Mouse (Mus musculus) intestine, embryonic 15.5 days (tissue): ENCODE results near the gene Mapkbp1. TPM values are rescaled to one million over a fixed set of nuclear protein-coding genes. Genes with fewer than 3 reads are reported as not detected.
A peak's percentile ranks its signal among the peaks of the same experiment; 100 is the strongest.

ENCODE experiments used
- ATAC-seq: fragments of 200-750 bp; cut with Nextera tagmentation; 2 replicates; pipeline ENCODE4 v1.8.0; 2017; ENCODE audit warnings: moderate TSS enrichment, moderate library complexity
- H3K27ac ChIP-seq: fragments of 300-500 bp; sonication (generic); 2 replicates; pipeline ENCODE4 v1.5.1; 2015; ENCODE audit warnings: mild to moderate bottlenecking, inconsistent platforms
- H3K27me3 ChIP-seq: fragments of 300-500 bp; sonication (generic); replicated peaks from 2 replicates; pipeline ENCODE4 v1.6.1; 2015; ENCODE audit warnings: inconsistent platforms
- H3K36me3 ChIP-seq: fragments of 300-500 bp; sonication (generic); 2 replicates; pipeline ENCODE4 v1.6.1; 2015; ENCODE audit warnings: inconsistent platforms
- H3K4me1 ChIP-seq: fragments of 300-500 bp; sonication (generic); replicated peaks from 2 replicates; pipeline ENCODE4 v1.6.1; 2015; ENCODE audit warnings: inconsistent platforms
- H3K4me2 ChIP-seq: fragments of 300-500 bp; sonication (generic); replicated peaks from 2 replicates; pipeline ENCODE4 v1.6.1; 2015; ENCODE audit warnings: mild to moderate bottlenecking, inconsistent platforms
- H3K4me3 ChIP-seq: fragments of 300-500 bp; sonication (generic); replicated peaks from 2 replicates; pipeline ENCODE4 v1.5.1; 2015; ENCODE audit warnings: inconsistent platforms
- H3K9ac ChIP-seq: fragments of 300-500 bp; sonication (generic); 2 replicates; pipeline ENCODE4 v1.6.1; 2015; ENCODE audit warnings: inconsistent platforms
- H3K9me3 ChIP-seq: fragments of 300-500 bp; sonication (generic); 2 replicates; pipeline ENCODE4 v1.6.1; 2016; ENCODE audit warnings: inconsistent platforms
- WGBS: fragments of 180-500 bp; shearing (Covaris S2); methylation state at CpG from one replicate; pipeline ENCODE4 v1.1.7; 2015; 5-methylcytosine and 5-hydroxymethylcytosine counted together
- polyA plus RNA-seq: library from polyadenylated mRNA; unstranded; fragments of >200 nt; fragmentation: Nextera tagmentation; extraction: Ambion mirVana; gene quantifications from 2 replicates; pipeline ENCODE4 v1.2.1, GENCODE M21; 2015

Mapkbp1 gene
- polyA plus RNA-seq = 2.2 TPM in 2 replicates

DNA sequence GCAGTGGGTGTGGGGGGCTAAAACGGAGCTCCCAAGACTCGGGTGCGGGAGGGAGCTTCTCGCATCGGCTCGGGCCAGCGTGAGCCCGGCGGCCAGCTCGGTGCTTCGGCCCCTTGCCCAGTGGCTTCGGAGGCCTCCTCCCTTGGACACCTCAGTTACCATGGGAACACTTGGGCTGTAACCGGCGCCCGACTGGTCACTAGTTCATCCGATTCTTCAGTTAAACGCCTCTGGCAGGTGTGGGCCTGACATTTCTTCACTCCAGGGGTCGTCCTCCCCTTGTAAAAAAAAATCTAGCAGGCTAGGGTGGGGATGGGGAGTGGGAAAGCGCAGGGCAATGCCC is at the start of gene Mapkbp1:
Mapkbp1 (plus strand) TSS at position 163 of the 343 bp plus-strand sequence.
- no peaks in the 10 kb centered on the region for H3K27me3 ChIP-seq
- 0% methylated on average over 19 of the region's 19 CpGs for WGBS
- peak within 1 kb of the TSS; percentile 81 for H3K4me3 ChIP-seq
- peak within 1 kb of the TSS; percentile 90 for H3K9ac ChIP-seq
- H3K36me3 ChIP-seq = no peaks in the 10 kb centered on the region
- H3K4me1 ChIP-seq = peaks cover 7% of the 10 kb centered on the region; the same call in 1 of the 2 replicates
- H3K9me3 ChIP-seq = no peaks in the 10 kb centered on the region
- peak; percentile 80 for ATAC-seq
- H3K27ac ChIP-seq = peak within 1 kb of the TSS; percentile 77
- H3K4me2 ChIP-seq = peak within 1 kb of the TSS; percentile 71

DNA sequence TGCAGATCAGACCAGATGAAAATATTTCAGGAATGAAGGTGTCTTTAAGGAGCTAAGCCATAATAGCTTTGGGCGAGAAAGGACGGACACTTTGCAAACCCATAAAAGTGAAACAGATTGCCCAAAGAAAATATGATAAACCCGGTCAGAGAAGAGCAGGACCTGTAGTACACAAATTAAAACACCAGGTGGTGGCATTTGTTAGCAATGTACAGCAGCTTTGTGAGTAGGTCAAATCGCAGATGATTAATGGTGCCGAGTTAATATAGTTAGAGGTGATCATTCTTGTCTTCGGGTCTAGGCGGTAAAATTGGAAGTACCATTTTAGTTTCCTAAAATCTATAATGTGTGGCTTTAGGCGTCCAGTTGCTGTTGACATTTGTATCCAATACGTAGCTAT is 1.9 kb upstream of the Mapkbp1 start:
- no peak overlapping the region for H3K4me2 ChIP-seq

DNA sequence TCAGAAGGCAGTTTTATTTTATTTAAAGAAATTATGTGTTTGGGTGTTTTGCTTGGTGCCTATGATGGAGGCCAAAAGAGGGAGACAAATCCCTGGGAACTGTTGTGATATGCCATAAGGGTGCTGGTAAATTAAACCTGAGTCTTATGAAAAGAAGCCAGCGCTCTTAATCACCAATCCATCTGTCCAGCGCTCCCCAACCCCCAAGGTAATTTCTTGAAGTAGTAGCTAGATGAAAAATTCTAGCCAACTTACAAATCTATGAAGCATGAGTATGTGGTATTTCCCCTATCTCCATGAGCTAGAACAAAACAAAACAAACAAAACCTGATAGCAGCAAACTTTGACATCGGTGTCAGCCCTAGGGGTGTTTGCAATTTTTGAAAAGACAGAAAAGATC is 1.2 kb upstream of the Mapkbp1 start:
- Histone ChIP-seq H3K9ac (no peak overlapping the region), H3K4me2 (peak overlapping the region; percentile 71), H3K36me3 (no peaks in the 10 kb centered on the region), H3K4me1 (peaks cover 7% of the 10 kb centered on the region; the same call in 1 of the 2 replicates), H3K9me3 (no peaks in the 10 kb centered on the region), H3K27me3 (no peaks in the 10 kb centered on the region), H3K27ac (no peak overlapping the region; the same call in 1 of the 2 replicates), H3K4me3 (no peak overlapping the region; the same call in 1 of the 2 replicates)
- WGBS = 82% methylated on average over 3 of the region's 3 CpGs
- no peak for ATAC-seq

More for the DNA sequence above, 1.9 kb upstream of the Mapkbp1 start:
- no peaks in the 10 kb centered on the region for H3K36me3 ChIP-seq
- no peaks in the 10 kb centered on the region for H3K27me3 ChIP-seq
- H3K4me1 ChIP-seq = peaks cover 7% of the 10 kb centered on the region; the same call in 1 of the 2 replicates
- no peak overlapping the region for H3K4me3 ChIP-seq
- WGBS = 38% methylated on average over 9 of the region's 9 CpGs
- ATAC-seq = no peak
- H3K9ac ChIP-seq = no peak overlapping the region
- no peak overlapping the region for H3K27ac ChIP-seq
- H3K9me3 ChIP-seq = no peaks in the 10 kb centered on the region

DNA sequence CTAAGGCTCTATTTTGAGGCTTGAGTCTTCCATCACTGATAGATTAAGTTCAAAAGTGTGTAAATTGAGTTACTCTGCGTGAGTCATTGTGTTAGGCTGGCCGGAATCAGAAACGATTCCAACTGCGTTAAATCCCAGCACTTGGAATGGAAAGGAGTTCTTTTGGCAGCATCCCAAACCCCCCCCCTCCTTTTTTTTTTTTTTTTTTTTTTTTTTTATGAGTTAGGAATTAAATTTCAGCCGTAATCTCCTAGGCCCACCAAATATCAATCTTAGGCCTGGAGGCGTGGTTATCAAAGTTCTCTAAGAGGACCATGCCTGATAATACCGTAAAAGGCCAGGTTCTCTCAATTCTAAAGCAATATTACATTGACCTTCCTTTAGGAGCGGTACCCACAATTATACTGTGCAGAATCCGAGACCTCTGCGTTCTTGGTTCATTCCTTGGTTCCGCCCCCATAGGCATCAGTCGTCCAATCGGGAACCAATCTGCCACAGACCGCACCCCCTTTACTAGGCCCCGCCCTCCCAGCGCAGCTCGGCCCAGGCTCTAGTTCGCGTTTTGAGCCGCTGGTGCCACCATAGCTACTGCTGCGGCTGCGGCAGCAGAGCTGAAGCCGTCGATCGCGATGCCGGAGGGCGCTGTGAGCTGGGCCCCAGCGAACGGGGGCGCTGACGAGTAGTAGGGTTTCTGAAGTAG is 512 bp upstream of the Mapkbp1 start:
- no peaks in the 10 kb centered on the region for H3K36me3 ChIP-seq
- no peaks in the 10 kb centered on the region for H3K27me3 ChIP-seq
- peak overlapping the region; percentile 90 for H3K9ac ChIP-seq
- H3K4me3 ChIP-seq = peak overlapping the region; percentile 81
- no peaks in the 10 kb centered on the region for H3K9me3 ChIP-seq
- H3K4me1 ChIP-seq = peaks cover 7% of the 10 kb centered on the region; the same call in 1 of the 2 replicates
- H3K27ac ChIP-seq = peak overlapping the region; percentile 77
- WGBS = 1% methylated on average over 32 of the region's 32 CpGs
- peak; percentile 100 for ATAC-seq
- H3K4me2 ChIP-seq = peak overlapping the region; percentile 71

DNA sequence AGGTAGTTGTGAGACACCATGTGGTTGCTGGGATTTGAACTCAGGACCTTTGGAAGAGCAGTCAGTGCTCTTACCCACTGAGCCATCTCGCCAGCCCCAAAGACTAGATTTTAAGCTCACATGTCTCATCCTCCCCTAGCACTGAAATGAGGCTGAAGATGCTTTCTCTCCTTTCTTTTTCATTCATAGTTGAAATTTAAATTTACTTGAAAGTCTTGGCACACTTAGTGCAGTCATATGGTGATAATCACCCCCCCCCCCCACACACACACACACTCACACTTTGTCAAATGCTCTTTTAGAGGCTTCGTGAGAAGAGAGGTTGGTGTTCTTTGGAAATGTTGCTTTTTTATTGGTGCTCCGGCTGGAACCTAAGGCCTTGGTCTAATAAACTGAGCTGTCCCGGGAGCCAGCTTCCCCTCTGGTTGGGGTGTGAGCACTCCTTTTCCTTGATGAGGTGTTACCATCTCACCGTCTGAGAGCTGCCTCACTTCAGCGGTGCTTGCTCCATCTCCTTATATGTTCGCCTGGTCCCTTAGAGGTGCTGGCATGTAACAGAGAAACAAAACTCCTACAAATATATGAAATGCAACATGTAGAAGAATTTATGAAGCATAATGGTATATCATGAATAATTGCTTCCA is 8.0 kb downstream of the Mapkbp1 start:
- H3K4me1 ChIP-seq = no peaks in the 10 kb centered on the region
- WGBS = 85% methylated on average over 7 of the region's 7 CpGs
- H3K27me3 ChIP-seq = no peaks in the 10 kb centered on the region
- no peak overlapping the region for H3K27ac ChIP-seq
- no peaks in the 10 kb centered on the region for H3K9me3 ChIP-seq
- no peak for ATAC-seq
- no peak overlapping the region for H3K4me2 ChIP-seq
- no peak overlapping the region for H3K4me3 ChIP-seq
- H3K36me3 ChIP-seq = no peaks in the 10 kb centered on the region
- H3K9ac ChIP-seq = no peak overlapping the region

DNA sequence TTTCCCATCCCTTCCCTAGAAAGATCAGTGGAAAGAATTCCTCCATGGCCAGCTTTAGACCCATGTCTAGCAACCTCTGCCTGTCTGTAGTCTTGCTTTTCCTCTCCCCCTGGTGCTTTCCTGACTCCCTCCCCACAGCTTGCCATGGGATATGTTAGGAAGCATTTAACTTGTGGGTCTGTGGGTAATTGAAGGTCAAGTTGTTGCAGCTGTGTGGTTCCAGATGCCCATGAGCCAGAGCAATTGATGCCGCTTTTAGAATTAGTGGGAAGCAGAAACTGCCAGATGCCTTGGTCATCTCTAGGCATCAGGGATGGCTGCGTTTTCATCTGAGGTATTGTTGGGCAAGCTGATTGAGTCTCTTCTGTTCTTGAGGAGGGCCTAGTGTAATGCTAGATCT is 9.1 kb downstream of the Mapkbp1 start:
- 86% methylated on average over 2 of the region's 2 CpGs for WGBS
- no peak for ATAC-seq

DNA sequence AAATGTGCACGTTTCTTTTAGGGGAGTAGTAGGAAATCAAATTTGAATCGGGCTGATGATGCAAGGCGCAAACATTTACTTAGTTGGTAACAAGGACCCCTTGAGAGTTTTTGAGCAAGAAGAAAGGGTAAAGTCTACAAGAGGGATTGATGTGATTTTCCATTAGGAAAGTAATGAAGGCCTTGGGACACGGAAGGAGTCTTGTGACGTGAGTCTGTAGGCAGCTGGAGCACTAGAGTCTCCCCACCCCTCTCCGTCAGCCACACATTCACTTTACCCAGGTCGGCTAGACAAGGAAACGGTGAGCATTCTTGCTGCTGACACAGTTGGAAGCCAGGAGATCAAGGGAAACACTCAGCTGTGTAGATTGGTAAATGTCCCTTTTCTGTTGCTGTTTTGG is 13.4 kb downstream of the Mapkbp1 start:
- Histone ChIP-seq H3K9ac (no peak overlapping the region), H3K4me2 (no peak overlapping the region), H3K27me3 (no peaks in the 10 kb centered on the region), H3K9me3 (no peaks in the 10 kb centered on the region), H3K36me3 (no peaks in the 10 kb centered on the region), H3K27ac (no peak overlapping the region), H3K4me3 (no peak overlapping the region), H3K4me1 (0 out of 2 replicates have a peak, but pooled peaks cover 4% of the 10 kb centered on the region)
- 72% methylated on average over 8 of the region's 8 CpGs for WGBS
- 0 out of 2 replicates have a peak, but pooled peaks have one; percentile 39 for ATAC-seq

More for the DNA sequence above, 9.1 kb downstream of the Mapkbp1 start:
- no peaks in the 10 kb centered on the region for H3K9me3 ChIP-seq
- H3K27me3 ChIP-seq = no peaks in the 10 kb centered on the region
- no peaks in the 10 kb centered on the region for H3K4me1 ChIP-seq
- no peaks in the 10 kb centered on the region for H3K36me3 ChIP-seq
- no peak overlapping the region for H3K4me3 ChIP-seq
- no peak overlapping the region for H3K27ac ChIP-seq
- H3K9ac ChIP-seq = no peak overlapping the region
- no peak overlapping the region for H3K4me2 ChIP-seq

DNA sequence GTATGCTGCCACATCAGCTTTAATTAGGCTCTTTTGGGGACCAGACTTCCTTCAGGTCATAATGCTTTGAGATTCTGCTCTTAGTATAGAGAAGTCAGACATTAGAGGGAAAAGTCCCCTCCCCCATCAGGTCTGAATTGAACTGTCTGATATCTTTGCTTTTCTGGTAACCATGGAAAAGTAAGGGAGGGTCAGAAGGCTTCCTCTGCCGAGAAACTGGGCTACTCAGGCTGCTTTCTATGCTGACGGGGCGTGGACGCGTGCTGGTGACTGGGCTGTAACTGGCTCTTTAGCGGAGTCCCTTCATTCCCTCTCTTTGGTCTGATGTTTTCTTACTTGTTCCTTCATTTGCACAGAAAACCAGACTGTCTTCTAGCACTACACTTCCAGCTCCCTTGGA is 13.9 kb downstream of the Mapkbp1 start:
- Histone ChIP-seq H3K4me1 (0 out of 2 replicates have a peak, but pooled peaks cover 4% of the 10 kb centered on the region), H3K9me3 (no peaks in the 10 kb centered on the region), H3K27ac (no peak overlapping the region), H3K36me3 (no peaks in the 10 kb centered on the region), H3K4me2 (no peak overlapping the region), H3K9ac (no peak overlapping the region), H3K4me3 (no peak overlapping the region), H3K27me3 (no peaks in the 10 kb centered on the region)
- peak; percentile 51 for ATAC-seq
- WGBS = 66% methylated on average over 6 of the region's 6 CpGs

DNA sequence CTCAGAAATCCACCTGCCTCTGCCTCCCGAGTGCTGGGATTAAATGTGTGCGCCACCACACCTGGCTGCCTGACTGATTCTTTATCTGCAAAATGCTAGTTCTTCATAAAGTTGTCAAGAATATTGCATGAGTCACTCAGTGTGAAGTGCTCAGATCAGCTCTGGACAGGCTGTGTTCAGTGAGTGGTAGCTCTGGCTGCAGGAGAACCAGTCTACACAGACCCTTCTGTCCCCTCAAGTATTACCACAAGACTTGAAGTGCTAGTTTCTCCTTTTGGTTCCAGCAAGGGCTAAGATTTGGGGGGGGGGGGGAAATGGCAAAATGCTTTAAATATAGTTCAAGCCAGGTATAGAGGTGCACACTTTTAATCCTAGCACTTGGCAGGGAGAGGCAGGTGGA is 14.9 kb downstream of the Mapkbp1 start:
- no peak overlapping the region for H3K4me3 ChIP-seq
- 94% methylated on average over 2 of the region's 2 CpGs for WGBS

DNA sequence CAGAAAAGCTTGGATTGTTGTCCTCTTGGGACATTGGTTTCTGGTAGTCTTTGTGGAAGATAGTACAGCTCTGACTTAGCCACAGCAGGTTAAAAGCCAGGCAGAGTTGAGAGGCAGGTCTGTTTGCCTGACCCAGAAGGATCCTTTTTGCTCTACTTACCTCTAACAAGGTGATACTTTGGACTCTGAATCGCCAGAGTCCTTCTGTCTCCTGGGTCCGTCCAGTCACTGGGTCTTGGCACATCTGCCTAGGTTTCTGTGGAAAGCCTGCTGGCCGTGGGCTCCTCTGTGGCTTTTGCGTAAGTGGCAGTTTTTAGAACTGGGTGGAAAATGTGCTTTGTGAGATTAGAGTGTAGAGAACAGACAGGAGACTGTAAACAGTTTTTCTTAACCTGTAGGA is 16.5 kb downstream of the Mapkbp1 start:
- no peak for ATAC-seq
- Histone ChIP-seq H3K4me1 (0 out of 2 replicates have a peak, but pooled peaks cover 4% of the 10 kb centered on the region), H3K9me3 (no peaks in the 10 kb centered on the region), H3K27me3 (no peaks in the 10 kb centered on the region), H3K36me3 (no peaks in the 10 kb centered on the region), H3K4me3 (no peak overlapping the region), H3K9ac (no peak overlapping the region), H3K27ac (no peak overlapping the region), H3K4me2 (no peak overlapping the region)
- WGBS = 75% methylated on average over 4 of the region's 4 CpGs

More for the DNA sequence above, 14.9 kb downstream of the Mapkbp1 start:
- H3K36me3 ChIP-seq = no peaks in the 10 kb centered on the region
- no peak overlapping the region for H3K9ac ChIP-seq
- H3K4me2 ChIP-seq = no peak overlapping the region
- H3K27me3 ChIP-seq = no peaks in the 10 kb centered on the region
- no peak for ATAC-seq
- no peak overlapping the region for H3K27ac ChIP-seq
- 0 out of 2 replicates have a peak, but pooled peaks cover 4% of the 10 kb centered on the region for H3K4me1 ChIP-seq
- no peaks in the 10 kb centered on the region for H3K9me3 ChIP-seq

DNA sequence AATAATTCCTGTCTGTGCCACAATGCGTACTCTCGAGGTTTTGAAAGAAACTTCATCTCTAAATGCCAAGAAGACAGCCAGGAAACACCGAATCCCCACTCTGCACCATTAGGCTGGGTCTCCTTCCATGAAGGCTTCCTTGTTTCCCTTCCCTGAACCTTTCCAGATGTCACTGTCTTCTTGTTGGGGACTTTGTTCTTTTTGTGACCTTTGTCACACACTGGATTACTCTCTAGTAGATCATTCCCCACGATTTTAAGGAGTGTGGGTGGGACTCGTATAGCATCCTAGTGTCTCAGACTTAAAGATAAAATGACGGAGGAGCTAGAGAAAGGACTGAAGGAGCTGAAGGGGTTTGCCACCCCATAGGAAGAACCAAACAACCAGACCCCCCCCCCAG is 18.4 kb downstream of the Mapkbp1 start:
- 71% methylated on average over 6 of the region's 6 CpGs for WGBS
- H3K36me3 ChIP-seq = no peaks in the 10 kb centered on the region
- no peak overlapping the region for H3K4me2 ChIP-seq
- H3K27me3 ChIP-seq = no peaks in the 10 kb centered on the region
- H3K27ac ChIP-seq = no peak overlapping the region
- no peak overlapping the region for H3K4me3 ChIP-seq
- peaks cover 15% of the 10 kb centered on the region; the same call in 1 of the 2 replicates for H3K4me1 ChIP-seq
- no peak overlapping the region for H3K9ac ChIP-seq
- ATAC-seq = 0 out of 2 replicates have a peak, but pooled peaks have one; percentile 31
- H3K9me3 ChIP-seq = no peaks in the 10 kb centered on the region

DNA sequence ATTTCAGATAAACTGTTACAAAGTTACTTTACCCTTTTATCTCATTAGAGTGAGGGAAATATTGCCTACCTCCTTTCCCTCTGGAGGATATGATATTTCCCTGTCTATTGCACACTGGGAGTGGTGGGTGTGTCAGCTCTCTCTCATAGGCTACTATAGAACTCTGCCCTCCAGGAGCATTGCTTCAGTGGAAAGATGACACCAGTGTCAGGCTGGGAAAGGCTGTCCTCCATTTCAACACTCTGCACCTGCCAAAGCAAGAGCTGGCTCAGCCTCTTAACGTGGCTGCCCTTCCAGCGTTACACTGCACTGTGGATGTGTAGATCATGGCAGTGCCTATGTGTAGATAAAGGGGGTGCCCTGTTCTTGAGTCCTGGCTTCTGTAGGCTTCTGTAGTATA is 19.9 kb downstream of the Mapkbp1 start:
- no peak overlapping the region for H3K9ac ChIP-seq
- no peak overlapping the region for H3K4me3 ChIP-seq
- H3K4me2 ChIP-seq = no peak overlapping the region
- H3K27ac ChIP-seq = no peak overlapping the region
- peaks cover 17% of the 10 kb centered on the region; the same call in 1 of the 2 replicates for H3K4me1 ChIP-seq
- H3K9me3 ChIP-seq = no peaks in the 10 kb centered on the region
- WGBS = 91% methylated on average over 2 of the region's 2 CpGs
- H3K36me3 ChIP-seq = no peaks in the 10 kb centered on the region
- H3K27me3 ChIP-seq = no peaks in the 10 kb centered on the region
- peak; percentile 78 for ATAC-seq
